Mouse (Mus musculus) neural tube, embryonic 14.5 days (tissue): Measurements from ENCODE around the gene Arhgef7. TPM values are rescaled to one million over a fixed set of nuclear protein-coding genes. Genes with fewer than 3 reads are reported as not detected.

ENCODE experiments used
- ATAC-seq: fragments of 200-750 bp; cut with Nextera tagmentation; 2 replicates; pipeline ENCODE4 v1.8.0; 2017; ENCODE audit warnings: low read depth, mild to moderate bottlenecking, moderate TSS enrichment, moderate library complexity
- H3K27ac ChIP-seq: fragments of 300-500 bp; sonication (generic); 2 replicates; pipeline ENCODE4 v1.5.1; 2014; ENCODE audit warnings: low read depth, mild to moderate bottlenecking, control low read depth, low read length, moderate library complexity, mixed read lengths
- H3K27me3 ChIP-seq: fragments of 300-500 bp; sonication (generic); 2 replicates; pipeline ENCODE4 v1.6.1; 2014; ENCODE audit warnings: low read length; ENCODE audit not compliant: control insufficient read depth, insufficient read depth
- H3K36me3 ChIP-seq: fragments of 300-500 bp; sonication (generic); 2 replicates; pipeline ENCODE4 v1.6.1; 2014; ENCODE audit warnings: low read length, mixed read lengths; ENCODE audit not compliant: control insufficient read depth, insufficient read depth
- H3K4me1 ChIP-seq: fragments of 300-500 bp; sonication (generic); 2 replicates; pipeline ENCODE4 v1.6.1; 2014; ENCODE audit warnings: low read length; ENCODE audit not compliant: control insufficient read depth, insufficient read depth
- H3K4me2 ChIP-seq: fragments of 300-500 bp; sonication (generic); 2 replicates; pipeline ENCODE4 v1.6.1; 2014; ENCODE audit warnings: mild to moderate bottlenecking, low read depth, low read length, control low read depth
- H3K4me3 ChIP-seq: fragments of 300-500 bp; sonication (generic); 2 replicates; pipeline ENCODE4 v1.5.1; 2014; ENCODE audit warnings: low read depth, low read length, control low read depth, mixed read lengths
- H3K9ac ChIP-seq: fragments of 300-500 bp; sonication (generic); replicated peaks from 2 replicates; pipeline ENCODE4 v1.6.1; 2014; ENCODE audit warnings: low read depth, mild to moderate bottlenecking, control low read depth, low read length, mixed read lengths
- H3K9me3 ChIP-seq: fragments of 300-500 bp; sonication (generic); 2 replicates; pipeline ENCODE4 v1.6.1; 2016; ENCODE audit warnings: low read length; ENCODE audit not compliant: control insufficient read depth
- WGBS: fragments of 180-500 bp; shearing (Covaris S2); extraction: QIAGEN DNeasy Blood & Tissue Kit; methylation state at CpG from one replicate; pipeline ENCODE4 v1.1.7; 2014; 5-methylcytosine and 5-hydroxymethylcytosine counted together
- polyA plus RNA-seq: library from polyadenylated mRNA; unstranded; fragments of >200 nt; fragmentation: Nextera tagmentation; extraction: Ambion mirVana; gene quantifications from 2 replicates; pipeline ENCODE4 v1.2.1, GENCODE M21; 2014

Gene Arhgef7
- polyA plus RNA-seq, 1 experiment from 2014 or later, result 79.2 TPM

DNA sequence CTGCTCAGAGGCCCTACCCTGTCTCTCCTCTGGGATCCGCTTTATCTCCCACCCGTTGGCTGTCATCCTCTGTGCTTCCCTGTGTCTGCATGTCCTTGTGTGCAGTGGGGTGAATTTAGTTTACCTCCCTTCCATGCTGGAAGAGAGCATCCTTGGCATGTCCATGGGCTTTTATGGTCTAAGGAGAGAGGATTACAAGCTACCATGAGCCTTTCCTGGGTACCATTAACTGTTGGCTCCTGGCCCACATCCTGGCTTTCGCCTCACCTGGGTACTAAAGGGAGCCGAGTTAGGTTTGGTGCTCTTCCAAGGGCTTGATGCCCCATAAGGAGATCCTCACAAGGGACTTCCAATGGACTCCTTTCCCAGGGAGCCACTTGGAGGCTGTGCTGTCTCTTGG lies 53.1 kb downstream of the Arhgef7 start:
- Histone ChIP-seq H3K27ac (no peak overlapping the region), H3K9me3 (no peaks in the 10 kb centered on the region), H3K4me3 (no peak overlapping the region), H3K36me3 (peaks cover 12% of the 10 kb centered on the region; the same call in 1 of the 2 replicates), H3K9ac (no peak overlapping the region), H3K27me3 (no peaks in the 10 kb centered on the region), H3K4me2 (no peak overlapping the region; the same call in 1 of the 2 replicates), H3K4me1 (peaks cover 7% of the 10 kb centered on the region)
- no peak for ATAC-seq
- 82% methylated on average over 4 of the region's 4 CpGs for WGBS

GRCm38 (mm10) chr8:11782607-11783006 lies 55.1 kb downstream of the Arhgef7 start:
- 88% methylated on average over 6 of the region's 6 CpGs for WGBS
- no peak overlapping the region for H3K4me3 ChIP-seq
- H3K4me1 ChIP-seq, result no peaks in the 10 kb centered on the region
- no peak overlapping the region for H3K27ac ChIP-seq
- no peaks in the 10 kb centered on the region for H3K9me3 ChIP-seq
- peaks cover 18% of the 10 kb centered on the region; the same call in 1 of the 2 replicates for H3K36me3 ChIP-seq
- H3K9ac ChIP-seq, result no peak overlapping the region
- no peak overlapping the region for H3K4me2 ChIP-seq
- no peaks in the 10 kb centered on the region for H3K27me3 ChIP-seq
- ATAC-seq, result no peak

DNA sequence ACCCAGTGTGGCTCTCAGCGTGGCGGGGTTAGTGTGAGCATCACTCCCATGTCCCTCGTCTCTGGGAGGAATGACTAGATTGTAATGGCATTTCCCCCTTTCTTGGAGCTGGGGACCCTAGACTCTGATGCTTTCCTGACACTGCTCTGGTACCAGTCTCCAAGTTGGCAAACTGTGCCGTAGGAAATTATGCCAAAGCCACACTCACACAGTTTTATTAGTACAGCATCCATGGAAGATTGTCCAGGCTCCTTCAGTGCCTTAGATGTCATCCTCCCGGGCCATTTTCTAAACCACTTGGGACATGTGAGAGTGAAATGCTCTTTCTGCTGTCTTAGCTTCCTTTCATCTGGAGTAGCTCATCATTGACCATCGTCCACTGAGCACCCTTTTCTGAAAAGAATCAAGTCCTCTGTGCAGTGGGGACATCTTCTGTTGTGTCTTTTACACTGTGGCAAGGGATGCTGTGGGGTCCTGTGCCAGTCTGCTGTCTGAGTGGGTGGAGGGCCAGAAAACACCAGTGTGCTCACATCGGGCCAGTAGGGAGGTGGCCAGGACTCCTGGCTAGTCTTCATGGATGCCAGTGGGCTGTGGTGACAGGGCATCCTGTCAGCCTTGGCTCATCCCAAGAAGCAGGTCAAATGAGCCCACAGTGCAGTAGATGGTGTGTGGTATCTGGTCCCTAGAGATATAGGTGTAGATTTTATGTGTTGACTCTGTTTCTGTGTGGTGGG lies 56.5 kb downstream of the Arhgef7 start:
- Histone ChIP-seq H3K4me2 (no peak overlapping the region), H3K36me3 (peaks cover 18% of the 10 kb centered on the region; the same call in 1 of the 2 replicates), H3K4me3 (no peak overlapping the region), H3K27ac (no peak overlapping the region), H3K9ac (no peak overlapping the region), H3K9me3 (no peaks in the 10 kb centered on the region), H3K4me1 (no peaks in the 10 kb centered on the region), H3K27me3 (no peaks in the 10 kb centered on the region)
- 94% methylated on average over 7 of the region's 7 CpGs for WGBS
- ATAC-seq, result no peak

DNA sequence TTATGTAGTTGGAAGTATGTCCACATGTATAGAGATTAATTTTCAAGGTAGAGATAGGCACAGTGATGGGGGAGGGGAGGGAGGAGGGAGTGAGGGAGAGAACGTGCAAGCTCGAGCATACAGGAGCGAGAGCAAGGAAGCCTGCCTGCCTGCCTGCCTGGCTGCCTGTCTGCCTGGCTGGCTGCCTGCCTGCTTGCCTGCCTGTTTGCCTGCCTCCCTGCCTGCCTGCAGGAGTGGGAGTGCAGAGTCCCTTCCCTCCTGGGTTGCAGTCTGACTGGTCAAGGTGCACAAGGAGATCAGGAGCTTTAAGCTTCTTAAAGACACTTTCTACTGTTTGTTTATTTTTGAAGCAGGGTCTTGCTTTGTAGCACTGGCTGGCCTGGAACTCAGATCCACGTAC lies 57.6 kb downstream of the Arhgef7 start:
- Histone ChIP-seq H3K36me3 (peaks cover 18% of the 10 kb centered on the region; the same call in 1 of the 2 replicates), H3K4me2 (no peak overlapping the region), H3K4me1 (no peaks in the 10 kb centered on the region), H3K4me3 (no peak overlapping the region), H3K27me3 (no peaks in the 10 kb centered on the region), H3K9me3 (no peaks in the 10 kb centered on the region), H3K9ac (no peak overlapping the region), H3K27ac (no peak overlapping the region)
- ATAC-seq, result no peak
- 57% methylated on average over 4 of the region's 4 CpGs for WGBS

DNA sequence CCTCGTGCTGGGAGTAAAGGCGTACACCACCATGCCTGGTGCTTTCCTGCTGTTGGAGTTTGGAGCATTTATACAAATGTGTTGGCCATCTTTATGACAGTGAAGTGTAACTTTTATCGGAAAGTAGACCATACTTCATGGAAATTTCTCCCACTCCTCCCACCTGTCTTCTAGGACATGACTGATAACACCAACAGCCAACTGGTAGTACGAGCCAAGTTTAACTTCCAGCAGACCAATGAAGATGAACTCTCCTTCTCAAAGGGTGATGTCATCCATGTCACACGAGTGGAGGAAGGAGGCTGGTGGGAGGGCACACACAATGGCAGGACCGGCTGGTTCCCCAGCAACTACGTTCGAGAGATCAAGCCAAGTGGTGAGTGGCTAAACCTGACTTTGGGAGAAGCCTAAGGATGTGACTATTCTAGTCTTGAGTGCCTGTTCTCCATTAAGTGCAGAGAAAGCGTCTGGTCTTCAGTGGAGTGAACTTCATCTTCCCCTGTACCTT lies 58.1 kb downstream of the Arhgef7 start:
- Histone ChIP-seq H3K9me3 (no peaks in the 10 kb centered on the region), H3K4me2 (no peak overlapping the region), H3K27ac (no peak overlapping the region), H3K9ac (no peak overlapping the region), H3K36me3 (peaks cover 18% of the 10 kb centered on the region; the same call in 1 of the 2 replicates), H3K4me3 (no peak overlapping the region), H3K4me1 (no peaks in the 10 kb centered on the region), H3K27me3 (no peaks in the 10 kb centered on the region)
- 87% methylated on average over 9 of the region's 9 CpGs for WGBS
- ATAC-seq, result no peak

DNA sequence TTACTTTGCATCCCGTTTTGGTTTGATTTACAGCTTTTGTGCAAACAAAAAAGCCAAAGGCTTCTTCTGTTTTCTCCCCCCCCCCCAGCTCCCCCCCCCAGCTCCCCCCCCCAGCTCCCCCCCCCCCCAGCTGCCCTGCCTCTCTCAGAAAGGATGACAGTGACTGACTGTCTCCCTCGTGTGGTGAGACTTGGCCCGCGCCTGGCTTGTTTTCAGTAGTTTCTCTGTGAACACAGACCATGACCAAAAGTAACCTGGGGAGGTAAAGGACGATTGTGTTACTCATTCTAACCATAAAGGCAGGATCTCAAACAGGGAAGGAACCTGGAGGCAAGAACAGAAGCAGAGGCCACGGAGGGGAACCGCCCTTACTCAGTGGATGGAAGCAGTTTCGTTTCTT lies 60.7 kb downstream of the Arhgef7 start:
- ATAC-seq, result no peak
- Histone ChIP-seq H3K9me3 (no peaks in the 10 kb centered on the region), H3K9ac (no peak overlapping the region), H3K4me1 (no peaks in the 10 kb centered on the region), H3K4me2 (no peak overlapping the region), H3K36me3 (peaks cover 16% of the 10 kb centered on the region; the same call in 1 of the 2 replicates), H3K4me3 (no peak overlapping the region), H3K27me3 (no peaks in the 10 kb centered on the region), H3K27ac (no peak overlapping the region)
- WGBS, result 54% methylated on average over 8 of the region's 8 CpGs

- Histone ChIP-seq H3K9me3 (no peaks in the 10 kb centered on the region), H3K4me1 (no peaks in the 10 kb centered on the region), H3K27me3 (no peaks in the 10 kb centered on the region), H3K36me3 (peaks cover 15% of the 10 kb centered on the region; the same call in 1 of the 2 replicates), H3K4me2 (no peak overlapping the region), H3K4me3 (no peak overlapping the region), H3K9ac (no peak overlapping the region), H3K27ac (no peak overlapping the region)
- WGBS, result 97% methylated on average over 5 of the region's 5 CpGs
- no peak for ATAC-seq
Measured at GRCm38 (mm10) chr8:11789168-11789567, 61.6 kb downstream of the Arhgef7 start.

- no peaks in the 10 kb centered on the region for H3K9me3 ChIP-seq
- ATAC-seq, result no peak
Measured at GRCm38 (mm10) chr8:11794956-11795355, 67.4 kb downstream of the Arhgef7 start.

DNA sequence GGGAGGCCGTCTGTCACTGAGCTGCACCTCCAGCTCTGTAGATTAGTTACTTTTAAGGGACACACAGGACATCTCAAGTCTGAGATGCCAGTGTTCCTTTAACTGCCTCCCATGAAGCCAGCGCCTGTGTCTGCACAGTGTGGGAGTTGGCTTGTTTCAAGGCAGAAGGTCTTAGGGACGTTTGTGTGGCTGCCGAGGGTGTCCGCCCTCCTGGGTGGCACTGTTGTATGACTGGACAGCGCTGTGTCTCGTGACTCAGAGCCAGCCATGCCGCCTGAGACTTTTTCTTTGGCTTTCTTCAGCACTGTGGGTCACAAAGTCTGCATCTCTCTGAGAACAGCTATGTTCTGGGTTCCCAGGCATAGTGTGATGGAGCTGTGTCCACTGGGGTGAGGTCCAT lies 69.6 kb downstream of the Arhgef7 start:
- H3K27me3 ChIP-seq, result no peaks in the 10 kb centered on the region
- peaks cover 6% of the 10 kb centered on the region for H3K4me1 ChIP-seq
- H3K27ac ChIP-seq, result peak overlapping the region; percentile 52; the same call in 1 of the 2 replicates
- no peak overlapping the region for H3K4me2 ChIP-seq
- no peaks in the 10 kb centered on the region for H3K9me3 ChIP-seq
- ATAC-seq, result peak; percentile 44; the same call in 1 of the 2 replicates
- WGBS, result 81% methylated on average over 8 of the region's 8 CpGs
- no peak overlapping the region for H3K4me3 ChIP-seq
- H3K36me3 ChIP-seq, result peaks cover 12% of the 10 kb centered on the region; the same call in 1 of the 2 replicates
- no peak overlapping the region for H3K9ac ChIP-seq

More at GRCm38 (mm10) chr8:11794956-11795355, 67.4 kb downstream of the Arhgef7 start:
- H3K27me3 ChIP-seq, result no peaks in the 10 kb centered on the region
- H3K27ac ChIP-seq, result no peak overlapping the region
- H3K4me3 ChIP-seq, result no peak overlapping the region
- H3K4me2 ChIP-seq, result no peak overlapping the region
- peaks cover 6% of the 10 kb centered on the region for H3K4me1 ChIP-seq
- H3K9ac ChIP-seq, result no peak overlapping the region
- peaks cover 7% of the 10 kb centered on the region; the same call in 1 of the 2 replicates for H3K36me3 ChIP-seq
